Mouse (Mus musculus): ENCODE measurements at regions not wholly inside any gene's neighbourhood (a gene's known extent, or its start where the extent isn't known, plus 50 kb on each side); places are given as distances from the start of the nearest gene placed in this dataset.

DNA sequence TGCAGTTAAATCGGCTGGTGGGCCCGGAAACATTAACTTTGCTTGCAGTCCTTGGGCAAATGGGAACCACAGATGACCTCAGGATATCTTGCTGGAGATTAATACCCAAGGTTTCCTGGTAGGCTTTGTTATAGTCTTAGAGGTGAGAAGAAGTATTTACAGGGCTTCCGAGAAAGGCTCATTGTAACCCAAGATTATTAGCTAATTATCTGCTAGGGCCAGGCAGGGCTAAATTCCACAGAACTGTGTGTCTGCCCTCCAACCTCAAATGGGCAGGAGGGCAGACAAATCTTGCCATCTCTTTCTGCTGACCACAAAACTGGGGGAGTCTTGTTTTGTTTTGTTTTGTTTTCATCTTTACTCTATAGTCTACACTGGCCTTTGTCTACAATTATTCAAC, 209.0 kb downstream of the Sptssa start:
- TF ChIP-seq FOSL1 (IDR thresholded peaks at IDR 0.05; ENCODE audit: insufficient read depth, low read length, poor library complexity, severe bottlenecking) (no peak), MYOG (IDR thresholded peaks at IDR 0.05; ENCODE audit: control insufficient read depth, extremely low read depth, insufficient read length) (no peak), CTCF (IDR thresholded peaks at IDR 0.05; ENCODE audit: control insufficient read depth, insufficient read depth, insufficient read length) (no peak)
